Mouse (Mus musculus): ENCODE results near the gene Trem2.

DNA sequence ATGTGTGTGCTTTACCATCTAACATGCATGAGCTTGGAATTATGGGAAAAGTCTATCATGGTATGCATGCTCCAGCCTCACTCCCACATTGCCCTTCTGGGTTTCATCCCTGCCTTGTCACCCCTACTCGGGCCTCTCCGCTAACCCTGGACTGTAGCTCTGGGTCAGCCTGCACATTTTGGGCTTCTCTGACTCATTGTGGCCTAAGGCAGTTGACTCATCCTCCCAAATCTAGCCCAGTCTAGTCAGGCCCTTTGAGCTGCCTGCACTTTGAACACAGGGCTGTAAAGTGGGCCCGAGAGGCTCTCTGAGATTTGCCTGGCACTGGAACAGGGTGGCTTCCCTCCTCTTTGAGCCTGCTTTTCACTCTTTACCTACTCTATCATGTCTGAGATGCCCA lies 9.6 kb downstream of the Trem2 start:
- TF ChIP-seq CTCF (IDR thresholded peaks at IDR 0.05; ENCODE audit: low read depth, low read length) (no peak), POLR2A (IDR thresholded peaks at IDR 0.05; ENCODE audit: insufficient read depth, low read length) (no peak)
